Mouse (Mus musculus): ENCODE data around the gene Vmn2r102. TPM values are rescaled to one million over a fixed set of nuclear protein-coding genes. Genes with fewer than 3 reads are reported as not detected.
A peak's percentile ranks its signal among the peaks of the same experiment; 100 is the strongest.

Gene Vmn2r102
- not detected in 2 replicates for total RNA-seq (2015; ENCODE audit: low replicate concordance)
- not detected in 2 replicates for total RNA-seq (2017; ENCODE audit: low replicate concordance)

DNA sequence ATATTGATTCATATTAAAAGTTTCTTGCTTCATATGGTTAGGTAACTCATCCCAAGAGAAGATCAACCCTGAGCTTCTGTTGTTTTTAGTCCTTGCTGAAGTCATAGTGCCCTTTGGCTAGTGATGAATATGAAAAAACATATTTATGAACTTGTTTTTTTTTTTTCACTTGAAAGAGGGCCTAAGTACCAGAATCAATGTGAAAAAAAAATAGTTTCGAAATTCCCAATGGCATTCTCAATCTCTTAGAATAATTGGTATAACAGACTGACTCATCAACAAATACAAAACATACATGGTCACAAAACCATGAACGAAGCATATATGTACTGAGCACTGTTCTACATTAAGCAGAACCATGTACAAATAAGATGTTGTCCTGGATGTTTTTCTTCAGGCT lies at the start of gene Vmn2r102:
Gene Vmn2r102, plus strand, starts transcription at position 301 of the 400 bp plus-strand sequence.
- no peak for ATAC-seq (replicated peaks; ENCODE audit: low FRiP score, poor library complexity, severe bottlenecking)

DNA sequence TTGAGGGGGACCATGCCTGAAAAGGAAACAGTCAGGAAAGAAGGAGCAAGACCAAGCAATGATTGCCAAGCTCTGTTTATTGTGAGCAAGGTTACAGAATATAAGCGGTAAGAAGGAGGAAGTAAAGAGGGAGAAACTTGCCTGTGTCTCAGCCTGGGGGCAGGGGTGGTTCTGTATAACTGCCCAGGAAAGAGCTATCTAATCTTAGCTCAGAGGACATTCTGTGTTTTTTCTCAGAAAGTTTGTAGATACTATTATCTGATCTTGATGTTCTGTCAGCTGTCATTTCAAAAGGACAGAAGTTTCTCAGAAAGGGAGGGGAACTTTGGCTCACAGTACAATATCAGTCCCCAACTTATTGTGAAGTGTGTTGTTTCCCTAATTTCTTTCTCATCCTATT lies 30.8 kb upstream of the Vmn2r102 start:
- no peak for ATAC-seq (replicated peaks; ENCODE audit: low FRiP score, poor library complexity, severe bottlenecking)

DNA sequence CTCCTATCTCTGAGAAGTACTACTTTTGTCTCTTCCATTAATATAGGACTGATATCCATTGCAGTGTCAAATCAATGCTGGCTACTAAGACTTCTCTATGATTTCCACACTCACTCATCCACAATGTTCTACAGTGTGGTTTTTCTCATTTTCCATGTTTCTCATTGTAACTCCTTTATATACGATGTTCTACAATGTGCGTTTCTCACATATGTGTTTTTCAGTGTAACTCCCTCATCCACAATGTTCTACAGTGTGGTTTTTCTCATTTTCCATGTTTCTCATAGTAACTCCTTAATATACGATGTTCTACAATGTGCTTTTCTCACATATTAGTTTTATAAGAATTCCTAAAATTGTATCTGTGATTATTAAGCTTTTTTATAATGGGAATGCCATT lies 1.7 kb upstream of the Vmn2r102 start:
- ATAC-seq (replicated peaks; ENCODE audit: low FRiP score, poor library complexity, severe bottlenecking) = peak; percentile 61; the same call in 1 of the 2 replicates

DNA sequence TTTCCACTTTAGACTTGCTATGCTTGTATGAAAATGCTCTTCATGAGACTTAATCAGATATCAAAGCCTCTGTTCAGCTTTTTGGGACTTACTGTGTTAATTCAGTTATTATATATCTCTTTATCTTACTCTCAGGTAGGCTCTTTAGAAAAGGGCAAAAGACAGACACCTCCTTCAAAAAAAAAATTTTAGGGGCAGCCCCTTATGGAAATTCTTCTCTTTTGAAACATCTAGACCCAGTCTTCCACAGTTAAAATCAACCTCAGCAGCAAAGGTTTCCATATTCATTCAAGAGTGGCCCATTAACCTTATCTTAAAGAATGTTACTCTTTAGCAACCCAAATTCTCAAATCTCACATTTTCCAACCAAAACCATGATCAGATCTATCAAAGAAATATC lies 31.9 kb downstream of the Vmn2r102 start:
- no peak for ATAC-seq (replicated peaks; ENCODE audit: low FRiP score, poor library complexity, severe bottlenecking)

Other genes starting within 250 kb of the Vmn2r102 start
- not detected in 2 replicates for gene Vmn2r100, start 155.6 kb upstream of the Vmn2r102 start, total RNA-seq (2015; ENCODE audit: low replicate concordance)
- gene Vmn2r100, start 155.6 kb upstream of the Vmn2r102 start, total RNA-seq (2017; ENCODE audit: low replicate concordance) = not detected in 2 replicates
- gene Vmn2r101, start 83.1 kb upstream of the Vmn2r102 start, total RNA-seq (2015; ENCODE audit: low replicate concordance) = not detected in 2 replicates
- not detected in 2 replicates for gene Vmn2r101, start 83.1 kb upstream of the Vmn2r102 start, total RNA-seq (2017; ENCODE audit: low replicate concordance)
- not detected in 2 replicates for gene Vmn2r103, start 113.0 kb downstream of the Vmn2r102 start, total RNA-seq (2015; ENCODE audit: low replicate concordance)
- gene Vmn2r103, start 113.0 kb downstream of the Vmn2r102 start, total RNA-seq (2017; ENCODE audit: low replicate concordance) = not detected in 2 replicates